Mouse (Mus musculus) CH12F3 (cell line): ENCODE data around the gene Ms4a10.

Experiments
- in situ Hi-C: fragments of 300-500 bp; cut with MboI; formaldehyde crosslinking; loops from 2 replicates; pipeline ENCODE4 v1.14.3; 2020; ENCODE audit warnings: low sequenced_read_pairs

The Ms4a10 gene

GRCm38 (mm10) chr19:10959978-10960346, 14.5 kb downstream of the Ms4a10 start:
- in situ Hi-C loops, result loop anchor here (10.0 kb wide), 1 partner anchor 295 kb away; no protein-coding TSS in a partner anchor

- in situ Hi-C loops, result no loop called here
Observed at GRCm38 (mm10) chr19:10959085-10959977, 15.1 kb downstream of the Ms4a10 start.

- in situ Hi-C loops, result loop anchor here (5.0 kb wide), 1 partner anchor 40 kb away; no protein-coding TSS in a partner anchor
Observed at GRCm38 (mm10) chr19:10952021-10952939, 22.2 kb downstream of the Ms4a10 start.

- in situ Hi-C loops, result no loop called here
Observed at GRCm38 (mm10) chr19:10949558-10949957, 24.9 kb downstream of the Ms4a10 start.

GRCm38 (mm10) chr19:10949112-10949511, 25.4 kb downstream of the Ms4a10 start, which contains the start of gene Ccdc86:
Ccdc86 (minus strand) TSS chr19:10949266.
- in situ Hi-C loops, result no loop called here

- in situ Hi-C loops, result no loop called here
Observed at GRCm38 (mm10) chr19:10948416-10948815, 26.1 kb downstream of the Ms4a10 start.

GRCm38 (mm10) chr19:10947219-10947618, 27.3 kb downstream of the Ms4a10 start:
- in situ Hi-C loops, result no loop called here

- in situ Hi-C loops, result no loop called here
Observed at GRCm38 (mm10) chr19:10946506-10946905, 28.0 kb downstream of the Ms4a10 start.

GRCm38 (mm10) chr19:10943955-10944354, 30.5 kb downstream of the Ms4a10 start:
- in situ Hi-C loops, result no loop called here

- in situ Hi-C loops, result no loop called here
Observed at GRCm38 (mm10) chr19:10940801-10941457, 33.5 kb downstream of the Ms4a10 start.

GRCm38 (mm10) chr19:10940097-10940800, 34.2 kb downstream of the Ms4a10 start:
- in situ Hi-C loops, result no loop called here

GRCm38 (mm10) chr19:10938771-10939170, 35.7 kb downstream of the Ms4a10 start:
- in situ Hi-C loops, result no loop called here

- in situ Hi-C loops, result no loop called here
Observed at GRCm38 (mm10) chr19:10937110-10937563, 37.3 kb downstream of the Ms4a10 start, which contains the start of gene Ptgdr2. Ptgdr2 (plus strand) TSS chr19:10937160.

- in situ Hi-C loops, result no loop called here
Observed at GRCm38 (mm10) chr19:10936077-10936476, 38.4 kb downstream of the Ms4a10 start.

- in situ Hi-C loops, result no loop called here
Observed at GRCm38 (mm10) chr19:10935029-10935428, 39.4 kb downstream of the Ms4a10 start.

GRCm38 (mm10) chr19:10930641-10931040, 43.8 kb downstream of the Ms4a10 start:
- in situ Hi-C loops, result no loop called here

- in situ Hi-C loops, result no loop called here
Observed at GRCm38 (mm10) chr19:10926666-10927065, 47.8 kb downstream of the Ms4a10 start.

GRCm38 (mm10) chr19:10926123-10926621, 48.3 kb downstream of the Ms4a10 start:
- in situ Hi-C loops, result no loop called here

GRCm38 (mm10) chr19:10924220-10924619, 50.2 kb downstream of the Ms4a10 start:
- in situ Hi-C loops, result no loop called here

- in situ Hi-C loops, result no loop called here
Observed at GRCm38 (mm10) chr19:10921058-10921457, 53.4 kb downstream of the Ms4a10 start.
